Mouse (Mus musculus): ENCODE data around the gene Grhl3. TPM values are rescaled to one million over a fixed set of nuclear protein-coding genes. Genes with fewer than 3 reads are reported as not detected.

The Grhl3 gene
- total RNA-seq, 2 experiments from 2014 or later = 0.95 to 1.4 TPM

- DNase-seq (ENCODE audit: low spot score in 2 of 2) = no peak
- intact Hi-C loops (cut with DNase I) = loop anchor here (10.0 kb wide), 1 partner anchor 145 kb away; the partner anchor contains the start of gene Srrm1
Measured at GRCm38 (mm10) chr4:135499831-135500230, 73.6 kb downstream of the Grhl3 start.

- intact Hi-C loops (cut with DNase I) = loop anchor here (10.0 kb wide), 1 partner anchor 143 kb away; the partner anchor contains the start of gene Srrm1
- no peak for DNase-seq (ENCODE audit: low spot score in 2 of 2)
Measured at GRCm38 (mm10) chr4:135498136-135498535, 75.3 kb downstream of the Grhl3 start.

GRCm38 (mm10) chr4:135495810-135496209 is 77.6 kb downstream of the Grhl3 start:
- intact Hi-C loops (cut with DNase I) = loop anchor here (10.0 kb wide), 1 partner anchor 141 kb away; the partner anchor contains the start of gene Srrm1
- peak; percentile 33 to 46 for DNase-seq (ENCODE audit: low spot score in 2 of 2)

GRCm38 (mm10) chr4:135495397-135495791 is 78.0 kb downstream of the Grhl3 start:
- no peak for DNase-seq (ENCODE audit: low spot score in 2 of 2)
- intact Hi-C loops (cut with DNase I) = loop anchor here (10.0 kb wide), 1 partner anchor 141 kb away; the partner anchor contains the start of gene Srrm1

GRCm38 (mm10) chr4:135494521-135495396 is 78.7 kb downstream of the Grhl3 start, which contains the start of the genes Stpg1 and Nipal3:
Gene Stpg1, plus strand, starts transcription at chr4:135494790.
Gene Nipal3, minus strand, starts transcription at chr4:135495038.
- DNase-seq (ENCODE audit: low spot score in 2 of 2) = peak; percentile 87 to 91
- intact Hi-C loops (cut with DNase I) = loop anchor here (10.0 kb wide), 1 partner anchor 140 kb away; the partner anchor contains the start of gene Srrm1

- intact Hi-C loops (cut with DNase I) = loop anchor here (10.0 kb wide), 1 partner anchor 139 kb away; the partner anchor contains the start of gene Srrm1
- DNase-seq (ENCODE audit: low spot score in 2 of 2) = peak; percentile 41 to 52
Measured at GRCm38 (mm10) chr4:135493691-135494520, 79.5 kb downstream of the Grhl3 start.

GRCm38 (mm10) chr4:135493271-135493670 is 80.2 kb downstream of the Grhl3 start:
- intact Hi-C loops (cut with DNase I) = loop anchor here (10.0 kb wide), 1 partner anchor 138 kb away; the partner anchor contains the start of gene Srrm1
- no peak for DNase-seq (ENCODE audit: low spot score in 2 of 2)

Small RNAs within 50 kb of the gene (microRNA-seq; reads per million reads assigned to microRNA genes)
- 0 reads per million in 2 experiments for gene Gm25317

Other genes starting within 250 kb of the Grhl3 start
- gene Srrm1, start 220.3 kb downstream of the Grhl3 start, total RNA-seq (2021) = 100 to 1,000 TPM; 112 to 137 TPM
- under 1 TPM in 1 of 2 experiments, not detected in 1; 0.91 TPM for gene Ncmap, start 175.4 kb downstream of the Grhl3 start, total RNA-seq (2021)
- gene Rcan3, start 139.8 kb downstream of the Grhl3 start, total RNA-seq (2021) = 10 to 100 TPM; 34.7 to 36.8 TPM
- gene Stpg1, start 78.8 kb downstream of the Grhl3 start, total RNA-seq (2021) = 1 to 10 TPM in 1 of 2 experiments, under 1 TPM in 1; 0.81 to 1.1 TPM
- 100 to 1,000 TPM; 111 to 118 TPM for gene Nipal3, start 78.6 kb downstream of the Grhl3 start, total RNA-seq (2021)
- under 1 TPM; 0.35 to 0.40 TPM for gene Ifnlr1, start 112.7 kb upstream of the Grhl3 start, total RNA-seq (2021)
- gene Il22ra1, start 154.5 kb upstream of the Grhl3 start, total RNA-seq (2021) = under 1 TPM; 0.42 to 0.70 TPM
- gene Myom3, start 186.1 kb upstream of the Grhl3 start, total RNA-seq (2021) = 1 to 10 TPM; 2.0 to 2.1 TPM